Mouse (Mus musculus) heart, postnatal 4 days (tissue): ENCODE results near the gene Nek11. TPM values are rescaled to one million over a fixed set of nuclear protein-coding genes. Genes with fewer than 3 reads are reported as not detected.

Experiments
- DNase-seq: peaks from one replicate; pipeline ENCODE4 v3.0.0; 2021
- total RNA-seq, 2 experiments: library from RNA; stranded (reverse); gene quantifications; 2 replicates each; pipeline ENCODE4 v1.2.3; 2021

Nek11 gene
- total RNA-seq, result not detected

- DNase-seq, result peak; percentile 96
Observed at GRCm38 (mm10) chr9:105395218-105395627, at the start of gene Nek11, which contains the start of gene Aste1. Nek11 (minus strand) TSS chr9:105395524. Aste1 (plus strand) TSS chr9:105395392.

DNA sequence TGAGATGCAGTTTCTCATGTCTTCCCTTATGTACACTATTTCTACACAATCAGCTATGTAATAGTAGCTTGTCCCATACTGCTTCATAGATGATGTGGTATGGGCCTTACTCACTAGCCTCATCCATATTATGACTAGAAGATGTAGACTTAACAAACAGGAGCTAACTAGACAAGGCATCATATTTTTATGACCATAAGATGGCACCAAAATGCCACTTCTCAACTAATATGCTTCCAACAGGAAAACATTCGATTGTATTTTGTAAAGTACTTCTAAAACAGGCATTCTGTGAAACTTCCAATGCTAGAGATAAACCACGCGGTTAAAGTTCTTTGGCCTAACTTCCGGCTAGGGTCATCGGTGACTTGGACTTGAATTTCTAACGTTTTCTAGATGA lies 13.2 kb upstream of the Nek11 start:
- DNase-seq, result no peak

DNA sequence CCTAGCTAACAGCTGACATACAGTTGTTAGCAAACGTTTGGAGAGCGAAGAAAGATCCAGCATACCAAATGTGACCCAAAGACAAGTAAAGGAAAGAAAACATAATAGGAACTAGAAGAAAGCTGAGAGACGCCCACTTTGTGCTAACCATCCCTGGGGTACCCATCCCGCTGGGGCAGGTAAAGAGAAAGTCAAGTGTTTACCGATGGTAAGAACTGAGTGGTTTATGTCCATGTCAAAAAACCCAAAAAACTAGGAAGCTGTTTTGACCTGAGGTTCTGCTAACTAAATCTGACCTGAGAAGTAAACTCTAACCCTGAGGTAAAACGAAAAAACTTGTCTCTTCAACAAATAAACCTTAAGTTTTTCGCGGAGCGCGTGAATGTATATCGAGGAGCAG lies 604 bp downstream of the Nek11 start:
- no peak for DNase-seq

- DNase-seq, result no peak
Observed at GRCm38 (mm10) chr9:105390616-105391015, 4.7 kb downstream of the Nek11 start.

DNA sequence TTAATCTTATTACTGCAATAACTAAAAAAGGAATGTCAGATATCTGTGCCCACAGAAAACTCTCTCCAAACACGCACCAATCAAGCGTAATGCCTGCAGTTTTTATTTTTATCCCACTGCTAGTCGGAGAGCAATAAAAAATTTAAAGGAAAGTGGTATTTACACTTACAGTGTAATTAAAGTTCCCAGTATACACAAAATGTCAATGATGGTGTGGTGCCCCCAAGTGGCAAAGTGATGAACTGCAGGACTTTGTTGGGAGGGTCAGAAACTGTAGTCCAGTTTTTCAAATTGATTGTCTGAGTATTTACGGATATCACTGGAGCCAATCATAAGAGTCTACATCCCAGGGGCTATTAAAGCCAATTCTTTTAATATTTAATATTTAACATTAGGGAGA lies 6.0 kb downstream of the Nek11 start:
- peak; percentile 82 for DNase-seq

DNA sequence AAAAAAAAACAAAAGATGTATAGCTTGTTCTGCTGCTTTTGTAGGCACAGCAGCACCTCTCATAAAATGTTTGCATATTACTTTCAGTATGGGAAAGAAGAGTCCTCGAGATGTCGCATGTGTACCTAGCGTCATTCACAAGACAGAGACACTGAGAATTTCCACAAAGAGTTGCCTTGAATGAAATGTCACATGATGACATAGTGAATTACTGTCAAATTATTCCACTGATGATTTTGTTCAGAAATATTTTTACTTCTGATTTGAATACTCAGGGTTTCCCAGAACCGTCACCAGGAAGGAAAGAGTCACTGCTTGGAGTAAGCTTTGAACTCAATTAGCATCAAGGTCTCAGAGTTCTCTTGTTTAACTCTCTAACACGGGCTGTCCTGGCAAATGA lies 7.9 kb downstream of the Nek11 start:
- DNase-seq, result no peak

DNA sequence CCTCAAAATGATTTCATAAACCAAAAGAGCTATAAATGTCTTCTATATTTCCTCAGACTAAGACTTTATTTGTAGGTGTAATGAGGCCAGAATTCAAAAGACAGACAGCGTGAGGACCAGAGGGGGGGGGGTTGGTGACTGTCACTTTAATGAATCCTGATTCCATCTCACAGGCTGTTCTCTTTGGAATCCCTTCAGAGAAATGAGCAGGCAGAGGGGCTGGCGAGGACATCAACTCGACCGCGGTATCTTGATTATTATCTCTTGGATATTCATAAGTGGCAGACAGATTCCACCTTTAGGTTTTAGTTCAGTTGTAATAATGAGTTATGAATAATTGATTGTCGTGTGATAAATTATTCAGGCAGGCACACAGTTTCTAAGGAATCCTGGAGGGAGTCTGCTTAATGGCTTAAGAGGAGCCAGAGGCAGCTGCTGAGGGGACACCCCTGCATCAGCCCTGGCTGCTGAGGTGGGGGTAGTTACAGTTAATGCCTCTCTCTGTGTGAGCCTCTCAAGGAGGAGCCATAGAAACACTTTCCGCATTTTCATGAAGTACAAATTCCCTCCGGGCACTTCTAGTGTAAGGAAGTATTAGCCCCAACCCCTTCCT lies 15.7 kb downstream of the Nek11 start:
- no peak for DNase-seq

- no peak for DNase-seq
Observed at GRCm38 (mm10) chr9:105377622-105378021, 17.7 kb downstream of the Nek11 start.

- no peak for DNase-seq
Observed at GRCm38 (mm10) chr9:105376954-105377530, 18.3 kb downstream of the Nek11 start.

GRCm38 (mm10) chr9:105376411-105376810 lies 18.9 kb downstream of the Nek11 start:
- no peak for DNase-seq

- DNase-seq, result no peak
Observed at GRCm38 (mm10) chr9:105374361-105374760, 21.0 kb downstream of the Nek11 start.

DNA sequence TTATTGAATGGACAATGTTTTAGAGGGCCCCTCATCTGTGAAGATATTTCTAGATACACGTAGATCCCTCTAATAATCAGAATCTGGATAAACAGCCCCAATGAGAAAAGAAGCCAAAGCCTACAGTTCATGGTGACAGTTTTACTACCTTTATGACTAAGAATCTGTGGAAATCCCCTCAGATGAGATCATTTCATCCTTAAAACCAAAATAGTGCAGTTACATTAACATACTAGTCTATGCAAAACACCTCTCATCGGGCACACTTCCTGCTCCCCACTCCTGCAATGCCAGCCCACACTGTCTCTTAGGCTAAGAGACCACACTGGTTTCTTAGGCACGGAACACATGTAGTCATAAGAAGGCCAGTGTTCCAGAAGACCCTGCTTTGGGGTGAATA lies 26.7 kb downstream of the Nek11 start:
- no peak for DNase-seq

DNA sequence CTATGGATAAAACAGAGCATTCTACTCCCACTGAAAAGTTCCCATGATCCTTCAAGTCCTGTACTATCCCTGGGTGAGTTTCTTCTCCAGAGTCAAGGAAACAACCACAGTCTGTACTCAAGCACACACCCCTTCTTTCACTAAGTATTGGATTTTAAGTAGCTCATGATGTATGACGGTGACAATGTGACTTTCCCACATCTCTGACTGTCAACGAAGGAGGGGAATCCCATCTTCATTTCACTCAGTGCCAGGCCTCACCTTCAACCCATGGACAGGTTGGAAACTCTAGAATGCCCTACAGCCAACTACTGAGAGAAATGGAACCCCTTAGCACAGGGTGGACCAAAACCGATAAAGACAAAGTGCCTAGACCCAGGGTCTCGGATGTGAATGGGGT lies 29.1 kb downstream of the Nek11 start:
- no peak for DNase-seq

- DNase-seq, result no peak
Observed at GRCm38 (mm10) chr9:105363520-105364231, 31.6 kb downstream of the Nek11 start.

DNA sequence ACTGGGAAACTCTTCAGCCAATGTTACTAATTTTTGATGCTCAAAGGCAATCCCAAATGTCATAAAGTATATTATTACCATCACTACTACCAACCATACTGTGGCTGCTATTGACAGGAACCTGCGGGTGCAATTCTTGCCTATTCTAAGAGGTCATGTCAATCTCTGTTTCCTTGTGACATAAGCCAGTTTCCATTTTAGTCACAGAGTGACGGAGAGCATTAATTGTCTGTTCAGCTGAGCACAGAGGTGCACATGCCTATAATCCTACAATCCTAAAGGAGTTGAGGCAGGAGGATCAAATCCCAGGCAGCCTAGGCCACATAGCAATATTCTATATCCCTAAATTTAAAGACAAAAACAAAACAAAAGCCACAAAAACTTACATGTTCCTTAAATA lies 33.1 kb downstream of the Nek11 start:
- DNase-seq, result no peak

DNA sequence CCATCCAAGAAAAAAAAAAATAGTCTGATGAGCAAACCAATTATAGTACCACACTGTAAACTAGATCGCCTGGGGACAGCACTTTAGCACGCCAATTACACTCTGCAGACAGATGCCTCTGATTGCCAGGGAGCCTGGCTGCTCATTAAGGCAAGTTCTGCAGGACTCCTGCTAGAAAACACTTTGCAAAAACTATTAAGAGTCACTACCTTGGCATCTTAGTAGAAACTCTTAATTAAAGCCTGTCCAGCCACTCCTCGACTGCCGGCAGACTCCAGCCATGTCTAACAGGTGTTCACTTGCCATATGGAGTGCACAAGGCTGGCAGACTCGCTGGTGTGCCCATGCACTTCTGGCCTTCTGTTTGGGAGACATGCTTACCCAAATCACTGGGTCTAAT lies 46.3 kb downstream of the Nek11 start:
- no peak for DNase-seq

DNA sequence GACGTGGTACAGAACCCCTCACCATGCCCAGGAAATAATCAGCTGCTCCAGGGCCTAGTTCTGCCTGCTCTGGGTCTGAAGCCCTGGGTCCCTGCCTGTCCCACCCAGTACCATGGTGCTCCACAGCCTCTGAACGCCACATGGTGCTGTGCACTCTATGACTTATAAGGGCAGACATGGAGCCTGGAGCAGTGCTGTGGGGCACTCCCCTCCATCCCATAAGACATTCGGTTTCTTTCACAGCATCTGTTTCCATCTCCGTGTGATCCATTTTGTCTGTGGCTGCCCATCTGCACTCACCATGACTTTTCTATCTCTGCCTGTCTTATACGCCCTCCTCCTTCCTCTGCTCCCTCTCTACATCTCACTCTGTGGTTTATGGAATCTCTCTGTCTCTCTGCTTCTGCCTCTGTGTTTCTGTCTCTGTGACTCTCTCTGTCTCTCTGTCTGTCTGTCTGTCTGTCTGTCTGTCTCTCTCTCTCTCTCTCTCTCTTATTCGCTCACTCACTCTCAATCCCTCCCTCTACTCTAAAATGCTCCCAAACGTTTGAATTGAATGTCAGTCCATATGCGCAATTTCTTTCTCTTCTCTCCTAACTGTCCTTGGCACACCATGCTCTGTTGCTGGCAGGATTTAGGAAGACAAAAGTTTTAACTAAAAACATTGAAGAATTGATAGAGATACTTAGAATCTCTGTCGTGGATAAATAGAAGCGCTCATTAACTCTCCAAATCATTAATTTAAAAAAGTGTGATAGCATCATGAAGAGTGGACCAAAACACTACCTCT lies 46.9 kb downstream of the Nek11 start:
- no peak for DNase-seq

- DNase-seq, result no peak
Observed at GRCm38 (mm10) chr9:105342994-105343656, 52.2 kb downstream of the Nek11 start.

DNA sequence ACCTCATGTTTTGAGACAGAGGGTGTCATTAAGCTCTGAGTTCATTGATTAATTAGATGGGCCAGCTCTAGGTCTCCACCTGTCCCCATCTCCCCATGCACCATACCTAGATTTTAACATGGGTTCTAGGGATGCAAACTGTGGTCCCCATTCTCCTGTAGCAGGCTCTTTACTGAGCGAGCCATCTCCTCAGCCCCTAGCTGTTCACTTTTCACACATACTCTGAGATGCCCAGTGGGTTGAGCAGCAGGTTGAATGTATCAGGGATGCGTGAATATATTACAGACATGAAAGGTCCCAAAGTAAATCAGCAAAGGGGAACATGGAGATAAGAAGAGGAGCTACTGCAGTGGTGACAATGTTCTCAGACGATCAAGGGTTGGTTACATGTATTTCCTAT lies 52.8 kb downstream of the Nek11 start:
- no peak for DNase-seq

- no peak for DNase-seq
Observed at GRCm38 (mm10) chr9:105332436-105333016, 62.8 kb downstream of the Nek11 start.

DNA sequence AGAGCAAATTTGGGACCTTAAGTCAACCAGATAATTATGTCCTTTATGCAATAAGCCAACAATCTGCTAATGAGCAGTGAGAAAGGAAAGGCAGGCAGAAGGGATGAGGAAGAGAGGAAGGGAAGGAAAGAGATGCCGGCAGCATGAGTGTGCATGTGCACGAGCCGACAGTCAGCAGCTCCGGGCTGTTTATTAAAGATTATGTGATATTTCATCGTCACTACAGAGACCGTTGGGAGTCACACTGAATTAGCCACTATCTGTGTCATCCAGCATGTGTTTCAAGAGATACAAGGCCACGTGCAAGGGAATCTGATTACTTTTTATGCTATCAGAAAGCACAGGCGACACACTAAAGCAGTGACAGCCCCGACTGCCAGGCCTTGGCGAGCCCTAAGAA lies 73.5 kb downstream of the Nek11 start:
- DNase-seq, result no peak

- no peak for DNase-seq
Observed at GRCm38 (mm10) chr9:105313250-105313649, 82.1 kb downstream of the Nek11 start.
